In the genomic region with DNA sequence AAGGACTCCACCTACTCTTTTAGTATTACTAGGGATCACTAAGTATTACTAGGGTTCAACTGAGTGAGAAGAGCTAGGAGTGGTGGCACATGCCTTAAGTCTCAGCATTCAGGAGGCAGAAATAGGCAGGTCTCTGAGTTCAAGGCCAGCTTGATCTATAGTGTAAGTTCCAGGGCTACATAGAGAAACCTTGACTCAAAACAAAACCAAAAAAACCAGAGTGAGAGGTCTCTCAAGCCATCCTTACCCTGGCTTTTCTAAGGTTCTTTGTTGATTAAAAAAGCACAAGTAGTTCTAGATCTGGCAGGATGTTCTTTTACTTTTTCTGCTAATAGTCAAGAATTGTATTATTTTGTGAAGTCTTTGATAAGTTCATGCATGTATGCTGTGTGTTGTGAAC, we compare ENCODE assay signal across 18 mouse cellular contexts.
"Had no signal": no experiment of that assay in that cellular context is flagged by ENCODE, and none has a peak within 500 bp of the region (broad histone marks: within the 10 kb centered on the region; RNA-seq: fewer than 3 reads in every experiment).

No protein-coding gene starts in this region.

- DNase-seq: lung, embryonic 14.5 days; lung, postnatal 10 days; lung, postnatal 4 days; midbrain, embryonic 14.5 days; retina, postnatal 1 day; right cerebral cortex, adult 18-20 months; right cerebral cortex, postnatal 25 days; right cerebral cortex, postnatal 4 days; spleen, adult 18-20 months; thymus, adult 18-20 months; thymus, postnatal 14 days; thymus, postnatal 36 days had no signal

- H3K27ac ChIP-seq: midbrain, embryonic 10.5 days; midbrain, embryonic 12.5 days; neural tube, embryonic 13.5 days; neural tube, embryonic 15.5 days had no signal

- H3K27me3 ChIP-seq: midbrain, embryonic 12.5 days; neural tube, embryonic 13.5 days; neural tube, embryonic 15.5 days had no signal

- H3K9me3 ChIP-seq: midbrain, embryonic 10.5 days; neural tube, embryonic 13.5 days; neural tube, embryonic 15.5 days had no signal

- H3K4me2 ChIP-seq: lung, embryonic 14.5 days; midbrain, embryonic 12.5 days; neural tube, embryonic 13.5 days; neural tube, embryonic 15.5 days had no signal

- H3K36me3 ChIP-seq: midbrain, embryonic 12.5 days; neural tube, embryonic 13.5 days; neural tube, embryonic 15.5 days had no signal

- H3K9ac ChIP-seq: lung, embryonic 14.5 days; midbrain, embryonic 12.5 days; neural tube, embryonic 13.5 days; neural tube, embryonic 15.5 days had no signal

- ATAC-seq: midbrain, embryonic 16.5 days had no signal

- H3K4me3 ChIP-seq: midbrain, embryonic 10.5 days; midbrain, embryonic 12.5 days; myocyte; neural tube, embryonic 13.5 days; neural tube, embryonic 15.5 days had no signal
